Mouse (Mus musculus) spleen, adult 2 months (tissue): Measurements from ENCODE around the gene Plekhm1. TPM values are rescaled to one million over a fixed set of nuclear protein-coding genes. Genes with fewer than 3 reads are reported as not detected.
"Not testable (repeated sequence)": the region's sequence is repeated elsewhere in the genome, so short reads cannot be mapped to it uniquely, and the experiment has no call there.

Experiments
- DNase-seq, 2 experiments: peaks; one replicate each; pipeline versions ENCODE4 v3.0.0 to v3.0.0-alpha.2; 2012 to 2021; ENCODE audit warnings: low spot score in 2 of 2, low read depth in 1 of 2
- H3K27ac ChIP-seq: fragments of 200-500 bp; 2 replicates; pipeline ENCODE4 v1.5.1; 2012; ENCODE audit warnings: low read length, inconsistent platforms; ENCODE audit not compliant: insufficient read depth
- H3K27me3 ChIP-seq: fragments of 200-500 bp; 2 replicates; pipeline ENCODE4 v1.6.1; 2012; ENCODE audit warnings: mild to moderate bottlenecking, moderate library complexity, low read length, inconsistent platforms; ENCODE audit not compliant: control insufficient read depth, insufficient read depth
- H3K36me3 ChIP-seq: fragments of 200-500 bp; 2 replicates; pipeline ENCODE4 v1.6.1; 2012; ENCODE audit warnings: mild to moderate bottlenecking, low read length, inconsistent platforms; ENCODE audit not compliant: control insufficient read depth, insufficient read depth
- H3K4me1 ChIP-seq: fragments of 200-500 bp; 2 replicates; pipeline ENCODE4 v1.6.1; 2011; ENCODE audit warnings: inconsistent platforms; ENCODE audit not compliant: control insufficient read depth, insufficient read depth, insufficient read length
- H3K4me3 ChIP-seq: fragments of 200-500 bp; 2 replicates; pipeline ENCODE4 v1.5.1; 2011; ENCODE audit warnings: mild to moderate bottlenecking, inconsistent platforms; ENCODE audit not compliant: insufficient read depth, insufficient read length; ENCODE audit errors: extremely low read depth
- CTCF ChIP-seq: fragments of 200-500 bp; IDR thresholded peaks from 2 replicates; pipeline ENCODE4 v1.5.1; 2011; ENCODE audit warnings: mild to moderate bottlenecking, inconsistent platforms; ENCODE audit not compliant: insufficient read depth, insufficient read length, insufficient replicate concordance; ENCODE audit errors: extremely low read depth
- POLR2A ChIP-seq: fragments of 200-500 bp; IDR thresholded peaks from 2 replicates; pipeline ENCODE4 v1.6.1; 2011; ENCODE audit warnings: low read depth, low read length, inconsistent platforms
- WGBS: fragments of 180-500 bp; shearing (Covaris S2); methylation state at CpG from one replicate; pipeline ENCODE4 v1.1.7; 2018; 5-methylcytosine and 5-hydroxymethylcytosine counted together
- polyA plus RNA-seq: library from polyadenylated mRNA; depleted of rRNA; stranded (reverse); fragments of >200 nt; gene quantifications from 2 replicates; pipeline ENCODE4 v1.2.3, GENCODE M21; 2012

Gene Plekhm1
- polyA plus RNA-seq, 1 experiment, result 26.8 TPM

DNA sequence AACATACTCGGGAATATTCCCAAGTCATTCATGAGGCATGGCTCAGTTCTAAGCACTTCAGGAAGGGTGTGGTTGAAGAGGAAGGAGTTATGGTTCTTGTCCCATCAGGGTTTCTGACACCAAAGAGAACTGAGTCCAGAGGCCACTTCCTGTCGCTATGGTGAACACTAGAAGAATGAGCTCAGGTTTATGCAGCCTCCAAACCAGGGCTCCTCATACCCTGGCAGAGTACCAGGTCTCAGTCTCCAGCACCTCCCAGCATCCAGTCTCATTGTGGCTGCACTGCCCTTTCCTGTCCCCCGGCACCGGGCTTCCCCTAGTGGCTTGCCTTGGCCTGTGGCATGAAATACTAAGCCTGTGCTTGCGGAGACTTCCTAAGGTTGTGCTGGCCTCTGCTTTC, 6.7 kb upstream of the Plekhm1 start:
- Histone ChIP-seq H3K36me3 (no peaks in the 10 kb centered on the region), H3K4me3 (no peak overlapping the region), H3K27me3 (no peaks in the 10 kb centered on the region), H3K27ac (0 out of 2 replicates have a peak overlapping the region, but pooled peaks have one; percentile 25), H3K4me1 (peaks cover 5% of the 10 kb centered on the region; the same call in 1 of the 2 replicates)
- DNase-seq, result no peak
- no peak for TF ChIP-seq CTCF
- no peak for TF ChIP-seq POLR2A
- 32% methylated on average over 5 of the region's 5 CpGs for WGBS

DNA sequence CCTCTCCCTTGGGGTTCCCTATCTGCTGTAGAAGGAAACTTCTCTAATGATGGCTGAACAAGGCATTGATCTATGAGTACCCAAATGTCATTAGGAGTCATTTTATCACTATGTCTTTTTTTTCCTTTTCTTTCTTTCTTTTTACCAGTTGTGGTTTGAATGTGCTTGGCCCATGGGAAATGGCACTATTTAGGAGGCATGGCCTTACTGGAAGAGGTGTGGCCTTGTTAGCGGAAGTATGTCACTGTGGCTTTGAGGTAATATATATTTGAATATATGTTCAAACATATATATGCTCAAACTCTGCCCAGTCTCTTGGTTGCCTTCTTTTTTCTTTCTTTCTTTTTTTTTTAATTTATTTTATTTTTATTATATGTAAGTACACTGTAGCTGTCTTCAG, 1.0 kb upstream of the Plekhm1 start:
- no peak for TF ChIP-seq CTCF
- no peak for TF ChIP-seq POLR2A
- H3K4me1 ChIP-seq, result peaks cover 8% of the 10 kb centered on the region; the same call in 1 of the 2 replicates
- peak overlapping the region; percentile 97 for H3K27ac ChIP-seq
- H3K27me3 ChIP-seq, result no peaks in the 10 kb centered on the region
- H3K4me3 ChIP-seq, result no peak overlapping the region
- peak in 1 of 2 experiments; percentile 70 for DNase-seq
- WGBS, result 39% methylated on average over 1 of the region's 1 CpGs
- peaks cover 4% of the 10 kb centered on the region for H3K36me3 ChIP-seq

DNA sequence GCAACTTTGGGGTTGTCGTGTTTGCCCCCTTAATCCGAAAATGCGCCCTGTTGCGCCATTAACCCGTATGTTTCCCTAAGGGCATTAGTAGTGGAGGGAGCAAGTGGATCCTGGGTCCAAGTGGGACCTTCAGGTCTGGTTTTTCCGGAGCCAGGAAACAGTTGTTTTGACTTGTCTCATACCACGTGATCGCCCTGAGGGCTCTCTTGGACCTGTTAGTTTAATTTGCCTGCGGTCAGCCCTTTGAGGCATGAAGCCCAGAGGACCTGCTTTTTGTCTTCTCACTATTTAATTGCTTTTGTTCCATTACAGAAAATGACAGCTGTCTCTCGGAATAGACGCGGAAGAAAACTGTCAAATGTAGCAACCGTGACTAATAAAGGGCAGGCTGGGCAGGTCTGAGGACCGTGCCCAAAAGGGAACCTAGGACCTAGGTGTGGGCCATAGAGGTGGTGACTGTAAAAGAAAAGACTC, 500 bp upstream of the Plekhm1 start:
- peak; percentile 76 to 94 for DNase-seq
- Histone ChIP-seq H3K27me3 (no peaks in the 10 kb centered on the region), H3K4me3 (peak overlapping the region; percentile 65), H3K27ac (peak overlapping the region; percentile 97), H3K4me1 (peaks cover 8% of the 10 kb centered on the region; the same call in 1 of the 2 replicates), H3K36me3 (peaks cover 4% of the 10 kb centered on the region)
- WGBS, result 4% methylated on average over 14 of the region's 14 CpGs
- TF ChIP-seq CTCF, result no peak
- no peak for TF ChIP-seq POLR2A

DNA sequence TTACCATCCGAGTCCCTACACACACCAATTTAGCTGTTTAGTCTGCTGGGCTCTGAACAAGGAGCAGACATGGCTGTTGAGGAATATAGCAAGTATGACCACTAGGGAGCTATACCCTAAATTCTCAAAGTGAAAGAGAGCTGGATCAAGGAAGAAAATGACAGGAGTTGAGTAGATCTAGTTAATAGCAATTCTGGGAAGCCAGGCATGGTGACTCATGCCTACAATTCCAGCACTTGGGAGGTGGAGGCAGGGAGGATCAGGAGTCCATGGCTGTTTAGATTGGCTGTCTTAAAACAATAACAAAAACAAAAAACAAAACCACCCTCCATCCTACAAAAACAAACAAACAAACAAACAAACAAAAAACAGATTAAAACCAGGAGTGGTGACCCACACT, 1.2 kb downstream of the Plekhm1 start:
- TF ChIP-seq CTCF (no peak), POLR2A (no peak)
- peaks cover 8% of the 10 kb centered on the region; the same call in 1 of the 2 replicates for H3K4me1 ChIP-seq
- H3K27me3 ChIP-seq, result no peaks in the 10 kb centered on the region
- no peak for DNase-seq
- H3K27ac ChIP-seq, result no peak overlapping the region
- no peak overlapping the region for H3K4me3 ChIP-seq
- peaks cover 6% of the 10 kb centered on the region for H3K36me3 ChIP-seq
- WGBS, result 84% methylated on average over 1 of the region's 1 CpGs

DNA sequence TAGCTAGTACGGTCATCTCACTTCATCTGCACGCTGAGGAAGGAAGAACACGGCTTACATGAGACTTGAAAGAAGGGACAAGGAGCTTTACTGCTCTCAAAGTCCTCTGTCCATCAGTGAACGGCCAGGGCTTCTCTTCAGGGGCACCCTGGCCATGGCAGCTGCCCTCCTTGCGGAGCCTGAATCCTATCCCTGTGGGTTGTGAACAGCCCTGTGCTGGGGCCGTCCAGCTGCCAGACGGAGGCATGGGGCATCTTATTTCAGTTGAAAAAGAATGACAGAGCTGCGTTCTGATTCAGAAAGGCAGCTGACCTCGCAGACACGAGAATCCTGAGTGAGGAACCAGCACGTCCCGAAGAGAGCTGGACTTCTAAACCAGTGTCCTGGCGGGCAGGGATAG, 3.6 kb downstream of the Plekhm1 start:
- H3K27ac ChIP-seq, result no peak overlapping the region
- no peak overlapping the region for H3K4me3 ChIP-seq
- no peak for DNase-seq
- no peaks in the 10 kb centered on the region for H3K27me3 ChIP-seq
- 95% methylated on average over 13 of the region's 13 CpGs for WGBS
- no peak for TF ChIP-seq POLR2A
- TF ChIP-seq CTCF, result no peak
- H3K36me3 ChIP-seq, result peaks cover 8% of the 10 kb centered on the region
- H3K4me1 ChIP-seq, result peaks cover 8% of the 10 kb centered on the region; the same call in 1 of the 2 replicates

DNA sequence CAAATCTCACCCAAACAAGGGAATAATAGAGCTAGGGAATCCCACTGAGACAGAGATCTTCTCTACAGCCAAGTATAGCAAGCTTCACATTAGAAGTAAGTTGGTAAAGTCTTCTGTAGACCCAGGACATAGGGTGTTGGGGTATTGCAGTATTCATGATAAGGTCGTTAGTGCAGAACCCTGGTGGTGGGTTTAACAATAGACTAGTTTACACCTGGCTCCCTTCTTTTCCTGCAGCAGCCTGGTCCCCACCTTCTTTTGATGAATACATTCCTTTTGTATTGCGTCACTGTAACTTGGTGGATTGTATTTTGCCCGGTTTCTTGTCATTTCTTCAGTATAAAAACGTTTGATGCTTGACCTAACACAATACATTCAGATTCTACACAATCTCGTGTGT, 5.4 kb downstream of the Plekhm1 start:
- not testable (repeated sequence) for H3K27me3 ChIP-seq, H3K4me1 ChIP-seq, H3K27ac ChIP-seq, DNase-seq, H3K4me3 ChIP-seq
- WGBS, result 91% methylated on average over 5 of the region's 5 CpGs
- H3K36me3 ChIP-seq, result peaks cover 12% of the 10 kb centered on the region

DNA sequence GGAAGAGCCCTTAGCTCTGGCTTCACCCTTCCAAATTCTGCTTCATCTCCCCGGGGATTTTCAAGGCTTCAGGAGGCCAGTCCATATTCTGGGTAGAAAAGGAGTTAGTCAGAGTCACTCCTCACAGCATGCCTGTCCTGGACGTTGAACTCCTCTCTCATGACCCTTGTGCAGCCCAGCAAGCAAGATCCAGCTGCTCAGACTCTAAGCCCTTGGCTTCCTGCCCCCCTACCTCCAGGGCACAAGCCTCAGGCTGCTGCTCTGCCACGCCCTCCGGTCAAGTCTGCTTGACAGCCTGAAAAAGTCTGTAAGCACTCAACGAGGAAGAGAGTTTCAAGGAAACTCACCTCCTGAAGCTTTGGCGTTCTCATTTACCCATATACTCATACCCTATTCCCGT, 5.9 kb downstream of the Plekhm1 start:
- peaks cover 12% of the 10 kb centered on the region for H3K36me3 ChIP-seq
- H3K27me3 ChIP-seq, result no peaks in the 10 kb centered on the region
- no peak overlapping the region; the same call in 1 of the 2 replicates for H3K27ac ChIP-seq
- no peak for DNase-seq
- TF ChIP-seq CTCF (no peak), POLR2A (no peak)
- no peak overlapping the region for H3K4me3 ChIP-seq
- WGBS, result 77% methylated on average over 7 of the region's 7 CpGs
- H3K4me1 ChIP-seq, result peaks cover 8% of the 10 kb centered on the region; the same call in 1 of the 2 replicates
